Mouse (Mus musculus): ENCODE data around the gene D6Wsu163e. TPM values are rescaled to one million over a fixed set of nuclear protein-coding genes. Genes with fewer than 3 reads are reported as not detected.

D6Wsu163e gene
- polyA plus RNA-seq, 2 experiments: 9.1 to 14.5 TPM

- H3K27me3 ChIP-seq (ENCODE audit: control insufficient read depth, insufficient read depth, low read length): no peaks in the 10 kb centered on the region
- H3K4me3 ChIP-seq (ENCODE audit: insufficient read depth in 1 of 2, low read depth in 2 of 2, low read length in 2 of 2): no peak within 1 kb of the TSS
- ATAC-seq (ENCODE audit: insufficient read depth) (peak; percentile 35; the same call in 1 of the 2 replicates), DNase-seq (ENCODE audit: low read depth in 3 of 3, low spot score in 3 of 3) (no peak)
- no peak within 1 kb of the TSS for H3K9ac ChIP-seq (replicated peaks)
- H3K9me3 ChIP-seq (ENCODE audit: control insufficient read depth, low read length): no peaks in the 10 kb centered on the region
- H3K4me2 ChIP-seq (ENCODE audit: low read depth): no peak within 1 kb of the TSS
- 0 out of 4 replicates have a peak, but pooled peaks cover 0 to 3% of the 10 kb centered on the region in 2 experiments for H3K4me1 ChIP-seq (replicated peaks; ENCODE audit: control insufficient read depth in 2 of 2, insufficient read depth in 2 of 2, low read length in 1 of 2)
- WGBS (ENCODE audit: insufficient replicate concordance): 24% methylated on average over 21 of the region's 21 CpGs
- no peak for TF ChIP-seq CTCF (IDR thresholded peaks at IDR 0.05; ENCODE audit: low read depth)
- TF ChIP-seq EP300 (IDR thresholded peaks at IDR 0.05; ENCODE audit: low read depth): no peak
- peaks cover 41% of the 10 kb centered on the region for H3K36me3 ChIP-seq (replicated peaks; ENCODE audit: control insufficient read depth, insufficient read depth, low read depth)
- no peak within 1 kb of the TSS for H3K27ac ChIP-seq
Measured at GRCm38 (mm10) chr6:126921111-126921881, 18.5 kb upstream of the D6Wsu163e start, which contains the start of gene Dyrk4. Dyrk4 (minus strand) TSS chr6:126921839.

GRCm38 (mm10) chr6:126932896-126933295, 6.9 kb upstream of the D6Wsu163e start:
- Histone ChIP-seq H3K27ac (no peak overlapping the region), H3K4me1 (replicated peaks; ENCODE audit: control insufficient read depth in 2 of 2, insufficient read depth in 2 of 2, low read length in 1 of 2) (peaks cover 2 to 4% of the 10 kb centered on the region in 2 experiments; a peak in 2 of 4 replicates), H3K9me3 (ENCODE audit: control insufficient read depth, low read length) (no peaks in the 10 kb centered on the region), H3K27me3 (ENCODE audit: control insufficient read depth, insufficient read depth, low read length) (no peaks in the 10 kb centered on the region), H3K36me3 (replicated peaks; ENCODE audit: control insufficient read depth, insufficient read depth, low read depth) (peaks cover 65% of the 10 kb centered on the region), H3K4me3 (ENCODE audit: insufficient read depth in 1 of 2, low read depth in 2 of 2, low read length in 2 of 2) (no peak overlapping the region), H3K4me2 (ENCODE audit: low read depth) (no peak overlapping the region), H3K9ac (replicated peaks) (no peak overlapping the region)
- ATAC-seq (ENCODE audit: insufficient read depth) (no peak), DNase-seq (ENCODE audit: low read depth in 3 of 3, low spot score in 3 of 3) (no peak)
- TF ChIP-seq CTCF (IDR thresholded peaks at IDR 0.05; ENCODE audit: low read depth) (no peak), EP300 (IDR thresholded peaks at IDR 0.05; ENCODE audit: low read depth) (no peak)
- WGBS (ENCODE audit: insufficient replicate concordance): 91% methylated on average over 2 of the region's 2 CpGs

- Histone ChIP-seq H3K27me3 (ENCODE audit: control insufficient read depth, insufficient read depth, low read length) (no peaks in the 10 kb centered on the region), H3K4me3 (ENCODE audit: insufficient read depth in 1 of 2, low read depth in 2 of 2, low read length in 2 of 2) (peak overlapping the region; percentile 71 to 83), H3K27ac (no peak overlapping the region), H3K4me2 (ENCODE audit: low read depth) (peak overlapping the region; percentile 93), H3K36me3 (replicated peaks; ENCODE audit: control insufficient read depth, insufficient read depth, low read depth) (peaks cover 23% of the 10 kb centered on the region), H3K9me3 (ENCODE audit: control insufficient read depth, low read length) (no peaks in the 10 kb centered on the region), H3K4me1 (replicated peaks; ENCODE audit: control insufficient read depth in 2 of 2, insufficient read depth in 2 of 2, low read length in 1 of 2) (peaks cover 12 to 16% of the 10 kb centered on the region in 2 experiments), H3K9ac (replicated peaks) (peak overlapping the region; percentile 75)
- TF ChIP-seq EP300 (IDR thresholded peaks at IDR 0.05; ENCODE audit: low read depth) (no peak), CTCF (IDR thresholded peaks at IDR 0.05; ENCODE audit: low read depth) (peak; percentile 64)
- ATAC-seq (ENCODE audit: insufficient read depth): no peak
- 48% methylated on average over 2 of the region's 2 CpGs for WGBS (ENCODE audit: insufficient replicate concordance)
- DNase-seq (ENCODE audit: low read depth in 3 of 3, low spot score in 3 of 3): peak in 1 of 3 experiments; percentile 10
Measured at GRCm38 (mm10) chr6:126938047-126938446, 1.7 kb upstream of the D6Wsu163e start.

- peak; percentile 55 for ATAC-seq (ENCODE audit: insufficient read depth)
- TF ChIP-seq EP300 (IDR thresholded peaks at IDR 0.05; ENCODE audit: low read depth): no peak
- TF ChIP-seq CTCF (IDR thresholded peaks at IDR 0.05; ENCODE audit: low read depth): peak; percentile 11; the same call in 1 of the 2 replicates
Measured at GRCm38 (mm10) chr6:126938853-126939486, 792 bp upstream of the D6Wsu163e start.

GRCm38 (mm10) chr6:126940451-126940850, 689 bp downstream of the D6Wsu163e start:
- no peaks in the 10 kb centered on the region for H3K27me3 ChIP-seq (ENCODE audit: control insufficient read depth, insufficient read depth, low read length)
- TF ChIP-seq EP300 (IDR thresholded peaks at IDR 0.05; ENCODE audit: low read depth) (no peak), CTCF (IDR thresholded peaks at IDR 0.05; ENCODE audit: low read depth) (peak; percentile 36; the same call in 1 of the 2 replicates)
- 0% methylated on average over 5 of the region's 5 CpGs for WGBS (ENCODE audit: insufficient replicate concordance)
- DNase-seq (ENCODE audit: low read depth in 3 of 3, low spot score in 3 of 3) (peak in 2 of 3 experiments; percentile 37 to 55), ATAC-seq (ENCODE audit: insufficient read depth) (no peak)
- H3K4me1 ChIP-seq (replicated peaks; ENCODE audit: control insufficient read depth in 2 of 2, insufficient read depth in 2 of 2, low read length in 1 of 2): peaks cover 12 to 16% of the 10 kb centered on the region in 2 experiments
- H3K9ac ChIP-seq (replicated peaks): peak overlapping the region; percentile 82
- peaks cover 6% of the 10 kb centered on the region for H3K36me3 ChIP-seq (replicated peaks; ENCODE audit: control insufficient read depth, insufficient read depth, low read depth)
- H3K9me3 ChIP-seq (ENCODE audit: control insufficient read depth, low read length): no peaks in the 10 kb centered on the region
- H3K27ac ChIP-seq: peak overlapping the region; percentile 43
- H3K4me2 ChIP-seq (ENCODE audit: low read depth): peak overlapping the region; percentile 93
- peak overlapping the region; percentile 83 to 98 for H3K4me3 ChIP-seq (ENCODE audit: insufficient read depth in 1 of 2, low read depth in 2 of 2, low read length in 2 of 2)

More at GRCm38 (mm10) chr6:126938853-126939486, 792 bp upstream of the D6Wsu163e start:
- peak overlapping the region; percentile 71 to 83 for H3K4me3 ChIP-seq (ENCODE audit: insufficient read depth in 1 of 2, low read depth in 2 of 2, low read length in 2 of 2)
- H3K9ac ChIP-seq (replicated peaks): peak overlapping the region; percentile 75
- H3K9me3 ChIP-seq (ENCODE audit: control insufficient read depth, low read length): no peaks in the 10 kb centered on the region
- DNase-seq (ENCODE audit: low read depth in 3 of 3, low spot score in 3 of 3): peak in 1 of 3 experiments; percentile 31
- peak overlapping the region; percentile 93 for H3K4me2 ChIP-seq (ENCODE audit: low read depth)
- H3K27me3 ChIP-seq (ENCODE audit: control insufficient read depth, insufficient read depth, low read length): no peaks in the 10 kb centered on the region
- peaks cover 13% of the 10 kb centered on the region for H3K36me3 ChIP-seq (replicated peaks; ENCODE audit: control insufficient read depth, insufficient read depth, low read depth)
- peaks cover 12 to 16% of the 10 kb centered on the region in 2 experiments for H3K4me1 ChIP-seq (replicated peaks; ENCODE audit: control insufficient read depth in 2 of 2, insufficient read depth in 2 of 2, low read length in 1 of 2)
- WGBS (ENCODE audit: insufficient replicate concordance): under 1% methylated on average over 31 of the region's 31 CpGs
- H3K27ac ChIP-seq: peak overlapping the region; percentile 32
